Mouse (Mus musculus) CH12.LX (cell line): ENCODE data around the gene Mvb12b.

Experiments
- CTCF ChIP-seq, 2 experiments: IDR thresholded peaks in 1 of 2; conservative IDR thresholded peaks in 1 of 2; 2 replicates each; pipeline ENCODE4 v1.5.1; 2011 to 2012; ENCODE audit warnings: low read depth in 2 of 2, low read length in 2 of 2, improper control_type of control experiment in 1 of 2, inconsistent platforms in 1 of 2, mild to moderate bottlenecking in 1 of 2, moderate library complexity in 1 of 2
- E2F4 ChIP-seq: IDR thresholded peaks from 2 replicates; pipeline ENCODE4 v1.6.1; 2011; ENCODE audit warnings: low read depth, low read length, improper control_type of control experiment; ENCODE audit not compliant: insufficient replicate concordance
- HCFC1 ChIP-seq: IDR thresholded peaks from 2 replicates; pipeline ENCODE4 v1.6.1; 2012; ENCODE audit warnings: low read depth, mild to moderate bottlenecking, inconsistent platforms, low read length, improper control_type of control experiment
- POLR2A ChIP-seq: IDR thresholded peaks from 2 replicates; pipeline ENCODE4 v1.6.1; 2011; ENCODE audit warnings: low read depth, mild to moderate bottlenecking, improper control_type of control experiment, low read length
- TCF12 ChIP-seq: IDR thresholded peaks from 2 replicates; pipeline ENCODE4 v1.6.1; 2014; ENCODE audit warnings: low read depth, mild to moderate bottlenecking, inconsistent platforms, low read length, improper control_type of control experiment
- USF2 ChIP-seq: conservative IDR thresholded peaks from 2 replicates; pipeline ENCODE4 v1.6.1; 2011; ENCODE audit warnings: low read depth, low read length, improper control_type of control experiment

DNA sequence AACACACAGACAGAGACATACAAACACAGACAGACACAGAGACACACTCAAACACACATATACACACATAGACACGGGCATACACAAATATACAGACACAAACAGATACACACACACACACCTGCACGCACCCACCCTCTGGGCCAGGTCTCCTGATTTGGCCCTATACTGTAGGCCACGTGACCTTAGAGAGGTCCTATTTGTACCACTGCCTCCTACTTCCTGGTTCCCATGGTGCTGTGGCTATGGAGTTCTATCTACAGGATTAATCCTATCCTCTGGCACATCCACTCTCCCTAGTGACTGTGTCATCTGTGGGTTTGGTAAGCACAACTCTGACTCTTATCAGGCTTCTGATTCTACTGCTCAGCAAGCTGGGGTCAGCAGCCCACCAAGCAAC, 67.3 kb downstream of the Mvb12b start:
- TF ChIP-seq HCFC1 (no peak), POLR2A (no peak), USF2 (no peak), E2F4 (no peak), CTCF (conservative IDR thresholded peaks at IDR 0.05 in 1 of 2, IDR thresholded peaks at IDR 0.05 in 1 of 2; ENCODE audit: low read depth in 2 of 2, low read length in 2 of 2) (no peak), TCF12 (no peak)
